Mouse (Mus musculus) ES-E14 (cell line): ENCODE data around the gene Setmar. TPM values are rescaled to one million over a fixed set of nuclear protein-coding genes. Genes with fewer than 3 reads are reported as not detected.

ENCODE experiments used
- DNase-seq: peaks from one replicate; pipeline ENCODE4 v3.0.0-alpha.2; 2013; ENCODE audit warnings: low read depth, low spot score
- H3K27ac ChIP-seq: 2 replicates; pipeline ENCODE4 v1.5.1; 2012; ENCODE audit warnings: low read depth, mild to moderate bottlenecking, low read length, moderate library complexity, mixed read lengths; ENCODE audit not compliant: poor library complexity, insufficient read depth, severe bottlenecking
- H3K36me3 ChIP-seq: 2 replicates; pipeline ENCODE4 v1.6.1; 2012; ENCODE audit warnings: mild to moderate bottlenecking, low read length, moderate library complexity, mixed read lengths; ENCODE audit not compliant: control insufficient read depth, poor library complexity, insufficient read depth, severe bottlenecking
- H3K4me1 ChIP-seq, 2 experiments: fragments of 150-350 bp in 1 of 2; sonication (generic) in 1 of 2; 2 replicates each; pipeline ENCODE4 v1.6.1; 2012; ENCODE audit warnings: low read length in 2 of 2, mild to moderate bottlenecking in 1 of 2, mixed read lengths in 1 of 2; ENCODE audit not compliant: control insufficient read depth in 2 of 2, insufficient read depth in 2 of 2, poor library complexity in 1 of 2
- H3K4me3 ChIP-seq, 2 experiments: fragments of 150-350 bp in 1 of 2; sonication (generic) in 1 of 2; 2 replicates each; pipeline ENCODE4 v1.5.1; 2012; ENCODE audit warnings: low read length in 2 of 2, low read depth in 1 of 2, mild to moderate bottlenecking in 1 of 2, mixed read lengths in 1 of 2; ENCODE audit not compliant: insufficient read depth in 1 of 2, poor library complexity in 1 of 2, severe bottlenecking in 1 of 2
- H3K9ac ChIP-seq: 2 replicates; pipeline ENCODE4 v1.6.1; 2012; ENCODE audit warnings: low read depth, mild to moderate bottlenecking, low read length, mixed read lengths; ENCODE audit not compliant: poor library complexity, insufficient read depth, severe bottlenecking
- H3K9me3 ChIP-seq: fragments of 150-350 bp; sonication (generic); 2 replicates; pipeline ENCODE4 v1.6.1; 2012; ENCODE audit warnings: low read depth, mild to moderate bottlenecking, low read length; ENCODE audit not compliant: control insufficient read depth, insufficient read depth
- CHD2 ChIP-seq: IDR thresholded peaks from 2 replicates; pipeline ENCODE4 v1.6.1; 2014; ENCODE audit warnings: mild to moderate bottlenecking, low read depth, low read length, inconsistent platforms
- HCFC1 ChIP-seq: IDR thresholded peaks from 2 replicates; pipeline ENCODE4 v1.6.1; 2012; ENCODE audit warnings: low read length, inconsistent platforms, borderline replicate concordance; ENCODE audit not compliant: insufficient read depth
- MAFK ChIP-seq: IDR thresholded peaks from 2 replicates; pipeline ENCODE4 v1.6.1; 2014; ENCODE audit warnings: mild to moderate bottlenecking, low read depth, low read length, inconsistent platforms; ENCODE audit not compliant: insufficient read depth
- ZC3H11A ChIP-seq: IDR thresholded peaks from 2 replicates; pipeline ENCODE4 v1.6.1; 2012; ENCODE audit warnings: low read depth, mild to moderate bottlenecking, inconsistent platforms, low read length, borderline replicate concordance
- ZNF384 ChIP-seq: IDR thresholded peaks from 2 replicates; pipeline ENCODE4 v1.6.1; 2012; ENCODE audit warnings: low read depth, low read length, inconsistent platforms
- in situ Hi-C, 2 experiments: fragments of 600-800 bp; cut with MboI; formaldehyde crosslinking; loops; one replicate each; pipeline ENCODE4 v1.15.1; 2025; ENCODE audit warnings: low sequenced_read_pairs in 2 of 2, inconsistent platforms in 1 of 2; ENCODE audit not compliant: unreplicated experiment in 2 of 2
- total RNA-seq: library from RNA; depleted of rRNA; stranded (reverse); fragments of 300-350 nt; gene quantifications from 2 replicates; pipeline ENCODE4 v1.2.3, GENCODE M21; 2012

The Setmar gene
- total RNA-seq, 1 experiment: 3.3 TPM

- Histone ChIP-seq H3K9ac (no peak overlapping the region), H3K4me1 (no peaks in the 10 kb centered on the region), H3K27ac (no peak overlapping the region), H3K9me3 (no peaks in the 10 kb centered on the region), H3K4me3 (no peak overlapping the region), H3K36me3 (no peaks in the 10 kb centered on the region)
- in situ Hi-C loops: loop anchor here in 1 of 2 experiments (25.0 kb wide), 2 partner anchors 320 to 645 kb away; no protein-coding TSS in a partner anchor
- TF ChIP-seq ZNF384 (no peak), ZC3H11A (no peak), MAFK (no peak), HCFC1 (no peak), CHD2 (no peak)
- no peak for DNase-seq
Observed at GRCm38 (mm10) chr6:108092646-108093045, 27.8 kb downstream of the Setmar start.

GRCm38 (mm10) chr6:108093449-108093848 is 28.6 kb downstream of the Setmar start:
- H3K9ac ChIP-seq: no peak overlapping the region
- no peak for DNase-seq
- no peaks in the 10 kb centered on the region for H3K9me3 ChIP-seq
- no peaks in the 10 kb centered on the region for H3K4me1 ChIP-seq
- in situ Hi-C loops: loop anchor here in 1 of 2 experiments (25.0 kb wide), 2 partner anchors 319 to 644 kb away; no protein-coding TSS in a partner anchor
- no peaks in the 10 kb centered on the region for H3K36me3 ChIP-seq
- H3K4me3 ChIP-seq: no peak overlapping the region
- no peak overlapping the region for H3K27ac ChIP-seq
- no peak for TF ChIP-seq CHD2
- TF ChIP-seq ZNF384: no peak
- TF ChIP-seq HCFC1: no peak
- TF ChIP-seq MAFK: no peak
- TF ChIP-seq ZC3H11A: no peak

DNA sequence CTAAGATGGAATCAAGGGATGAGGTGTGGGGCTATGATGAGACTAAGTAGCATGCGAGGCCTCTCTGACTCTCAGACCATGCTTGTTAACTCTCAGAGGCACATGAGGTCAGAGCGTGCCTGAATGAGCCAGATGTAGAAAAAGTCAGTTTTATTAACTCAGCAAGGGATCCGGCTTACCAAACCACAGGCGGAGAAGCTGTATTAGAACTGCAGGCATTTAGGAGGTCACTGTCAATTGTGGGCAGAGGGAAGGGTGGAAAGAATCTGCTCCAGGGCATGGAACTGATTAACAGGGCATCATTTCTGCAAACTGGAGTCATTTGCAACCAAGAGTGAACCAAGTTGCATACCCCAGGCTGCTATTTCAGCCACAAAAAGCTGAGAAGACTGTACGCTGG is 30.6 kb downstream of the Setmar start:
- H3K9ac ChIP-seq: no peak overlapping the region
- no peak overlapping the region for H3K27ac ChIP-seq
- H3K4me3 ChIP-seq: no peak overlapping the region
- no peaks in the 10 kb centered on the region for H3K4me1 ChIP-seq
- in situ Hi-C loops: loop anchor here in 1 of 2 experiments (25.0 kb wide), 2 partner anchors 317 to 642 kb away; no protein-coding TSS in a partner anchor
- H3K36me3 ChIP-seq: no peaks in the 10 kb centered on the region
- DNase-seq: no peak
- TF ChIP-seq ZNF384: no peak
- TF ChIP-seq MAFK: no peak
- no peak for TF ChIP-seq CHD2
- no peak for TF ChIP-seq HCFC1
- TF ChIP-seq ZC3H11A: no peak
- no peaks in the 10 kb centered on the region for H3K9me3 ChIP-seq

GRCm38 (mm10) chr6:108098171-108098845 is 33.5 kb downstream of the Setmar start:
- H3K27ac ChIP-seq: no peak overlapping the region
- H3K4me1 ChIP-seq: no peaks in the 10 kb centered on the region

GRCm38 (mm10) chr6:108098846-108099217 is 34.0 kb downstream of the Setmar start:
- H3K9me3 ChIP-seq: no peaks in the 10 kb centered on the region
- DNase-seq: no peak
- TF ChIP-seq CHD2: no peak

More at GRCm38 (mm10) chr6:108098171-108098845, 33.5 kb downstream of the Setmar start:
- no peak overlapping the region for H3K9ac ChIP-seq
- DNase-seq: peak; percentile 71
- H3K36me3 ChIP-seq: no peaks in the 10 kb centered on the region
- no peaks in the 10 kb centered on the region for H3K9me3 ChIP-seq
- TF ChIP-seq ZC3H11A (peak; percentile 93), ZNF384 (peak; percentile 87), CHD2 (no peak)
- in situ Hi-C loops: loop anchor here in 1 of 2 experiments (25.0 kb wide), 2 partner anchors 314 to 639 kb away; no protein-coding TSS in a partner anchor
- no peak overlapping the region for H3K4me3 ChIP-seq

More at GRCm38 (mm10) chr6:108098846-108099217, 34.0 kb downstream of the Setmar start:
- Histone ChIP-seq H3K9ac (no peak overlapping the region), H3K36me3 (no peaks in the 10 kb centered on the region), H3K27ac (no peak overlapping the region), H3K4me3 (no peak overlapping the region), H3K4me1 (no peaks in the 10 kb centered on the region)
- in situ Hi-C loops: loop anchor here in 1 of 2 experiments (25.0 kb wide), 2 partner anchors 313 to 638 kb away; no protein-coding TSS in a partner anchor
